Mouse (Mus musculus) lung, embryonic 14.5 days (tissue): ENCODE results near the gene Itga2. TPM values are rescaled to one million over a fixed set of nuclear protein-coding genes. Genes with fewer than 3 reads are reported as not detected.

Source experiments
- ATAC-seq: fragments of 200-750 bp; cut with Nextera tagmentation; 2 replicates; pipeline ENCODE4 v1.8.0; 2017; ENCODE audit warnings: mild to moderate bottlenecking, moderate TSS enrichment, moderate library complexity; ENCODE audit not compliant: insufficient read depth
- DNase-seq: peaks from one replicate; pipeline ENCODE4 v3.0.0-alpha.2; 2015
- H3K27ac ChIP-seq: fragments of 300-500 bp; sonication (generic); 2 replicates; pipeline ENCODE4 v1.5.1; 2014; ENCODE audit warnings: low read depth, mild to moderate bottlenecking, moderate library complexity
- H3K27me3 ChIP-seq: fragments of 300-500 bp; sonication (generic); 2 replicates; pipeline ENCODE4 v1.6.1; 2014; ENCODE audit warnings: low read length, control low read depth; ENCODE audit not compliant: insufficient read depth
- H3K36me3 ChIP-seq: fragments of 300-500 bp; sonication (generic); 2 replicates; pipeline ENCODE4 v1.6.1; 2014; ENCODE audit warnings: control low read depth; ENCODE audit not compliant: insufficient read depth
- H3K4me1 ChIP-seq: fragments of 300-500 bp; sonication (generic); 2 replicates; pipeline ENCODE4 v1.6.1; 2014; ENCODE audit warnings: antibody characterized with exemption, control low read depth; ENCODE audit not compliant: insufficient read depth
- H3K4me2 ChIP-seq: fragments of 300-500 bp; sonication (generic); 2 replicates; pipeline ENCODE4 v1.6.1; 2014; ENCODE audit warnings: mild to moderate bottlenecking
- H3K4me3 ChIP-seq: fragments of 300-500 bp; sonication (generic); 2 replicates; pipeline ENCODE4 v1.5.1; 2014; ENCODE audit warnings: low read depth, low read length
- H3K9ac ChIP-seq: fragments of 300-500 bp; sonication (generic); 2 replicates; pipeline ENCODE4 v1.6.1; 2014
- H3K9me3 ChIP-seq: fragments of 300-500 bp; sonication (generic); 2 replicates; pipeline ENCODE4 v1.6.1; 2016; ENCODE audit warnings: low read depth, low read length, control low read depth
- CTCF ChIP-seq: IDR thresholded peaks from 2 replicates; pipeline ENCODE4 v1.5.1; 2016; ENCODE audit warnings: antibody characterized with exemption, low read depth
- WGBS: fragments of 180-500 bp; shearing (Covaris S2); extraction: QIAGEN DNeasy Blood & Tissue Kit; methylation state at CpG from one replicate; pipeline ENCODE4 v1.1.7; 2014; 5-methylcytosine and 5-hydroxymethylcytosine counted together
- polyA plus RNA-seq: library from polyadenylated mRNA; unstranded; fragments of >200 nt; fragmentation: Nextera tagmentation; extraction: Ambion mirVana; gene quantifications from 2 replicates; pipeline ENCODE4 v1.2.1, GENCODE M21; 2014

Itga2 gene
- polyA plus RNA-seq, 1 experiment from 2014 or later, result 10.1 TPM

DNA sequence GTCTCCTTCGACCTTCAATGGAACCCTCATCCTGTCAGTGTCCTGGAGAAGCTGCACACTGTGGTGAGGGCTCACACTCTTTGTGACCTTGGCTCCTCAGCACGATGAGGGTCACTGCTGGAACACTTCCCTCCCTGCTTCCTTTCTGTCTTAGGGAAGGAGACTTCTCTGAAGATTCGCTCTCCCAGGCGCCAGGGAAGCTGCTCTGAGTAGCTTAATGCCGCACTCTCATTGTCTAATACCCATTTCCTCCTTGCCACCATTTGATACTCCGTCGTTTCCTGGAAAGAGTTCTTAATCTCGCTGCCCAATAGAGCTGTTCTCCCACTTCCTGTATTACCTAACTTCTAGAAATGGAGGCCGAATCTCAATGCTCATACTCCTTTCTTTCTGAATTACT, 46.7 kb downstream of the Itga2 start:
- Histone ChIP-seq H3K4me3 (no peak overlapping the region), H3K27ac (no peak overlapping the region), H3K27me3 (no peaks in the 10 kb centered on the region), H3K9me3 (no peaks in the 10 kb centered on the region), H3K9ac (no peak overlapping the region), H3K4me1 (no peaks in the 10 kb centered on the region), H3K4me2 (no peak overlapping the region), H3K36me3 (no peaks in the 10 kb centered on the region)
- TF ChIP-seq CTCF, result no peak
- 62% methylated on average over 9 of the region's 9 CpGs for WGBS
- ATAC-seq (peak; percentile 24; the same call in 1 of the 2 replicates), DNase-seq (peak; percentile 35)

DNA sequence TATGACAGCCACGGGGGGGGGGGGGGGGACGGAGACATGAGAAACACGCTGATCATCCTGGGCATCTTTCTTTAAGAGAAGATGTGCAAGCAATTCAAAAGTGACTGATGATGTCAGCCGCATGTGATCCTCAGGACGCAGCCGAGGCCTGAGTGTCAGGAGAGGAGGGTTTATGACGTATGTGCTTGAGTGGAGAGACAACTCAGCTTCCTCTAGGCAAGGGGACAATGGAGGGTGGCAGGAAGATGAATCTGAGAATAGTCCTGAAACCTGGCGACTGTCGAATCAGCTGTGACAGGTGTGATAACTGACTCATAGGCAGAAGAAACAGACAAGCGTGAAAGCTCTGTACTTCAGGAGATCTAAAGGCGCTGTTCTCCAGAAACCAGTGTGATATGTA, 53.2 kb downstream of the Itga2 start:
- Histone ChIP-seq H3K4me2 (no peak overlapping the region), H3K36me3 (no peaks in the 10 kb centered on the region), H3K27me3 (no peaks in the 10 kb centered on the region), H3K4me1 (no peaks in the 10 kb centered on the region), H3K9me3 (no peaks in the 10 kb centered on the region), H3K4me3 (no peak overlapping the region), H3K27ac (no peak overlapping the region), H3K9ac (no peak overlapping the region)
- no peak for DNase-seq
- 54% methylated on average over 11 of the region's 11 CpGs for WGBS
- no peak for TF ChIP-seq CTCF
- no peak for ATAC-seq

GRCm38 (mm10) chr13:114876005-114876520, 55.8 kb downstream of the Itga2 start:
- no peak for TF ChIP-seq CTCF
- no peak overlapping the region for H3K9ac ChIP-seq
- WGBS, result 69% methylated on average over 2 of the region's 2 CpGs
- no peak overlapping the region for H3K4me3 ChIP-seq
- ATAC-seq, result no peak
- DNase-seq, result no peak
- no peak overlapping the region for H3K4me2 ChIP-seq
- no peaks in the 10 kb centered on the region for H3K4me1 ChIP-seq
- H3K27ac ChIP-seq, result no peak overlapping the region
- no peaks in the 10 kb centered on the region for H3K9me3 ChIP-seq
- H3K27me3 ChIP-seq, result no peaks in the 10 kb centered on the region
- H3K36me3 ChIP-seq, result no peaks in the 10 kb centered on the region

GRCm38 (mm10) chr13:114874738-114875137, 57.2 kb downstream of the Itga2 start:
- no peak for TF ChIP-seq CTCF
- ATAC-seq (no peak), DNase-seq (no peak)
- Histone ChIP-seq H3K27me3 (no peaks in the 10 kb centered on the region), H3K36me3 (0 out of 2 replicates have a peak, but pooled peaks cover 5% of the 10 kb centered on the region), H3K4me1 (no peaks in the 10 kb centered on the region), H3K9ac (no peak overlapping the region), H3K4me2 (no peak overlapping the region), H3K27ac (no peak overlapping the region), H3K9me3 (no peaks in the 10 kb centered on the region), H3K4me3 (no peak overlapping the region)
- 90% methylated on average over 6 of the region's 6 CpGs for WGBS

GRCm38 (mm10) chr13:114857525-114857924, 74.4 kb downstream of the Itga2 start:
- H3K9me3 ChIP-seq, result no peaks in the 10 kb centered on the region
- WGBS, result 66% methylated on average over 4 of the region's 4 CpGs
- no peak overlapping the region for H3K9ac ChIP-seq
- no peak for TF ChIP-seq CTCF
- H3K27ac ChIP-seq, result peak overlapping the region; percentile 38; the same call in 1 of the 2 replicates
- H3K4me3 ChIP-seq, result no peak overlapping the region
- DNase-seq, result no peak
- H3K36me3 ChIP-seq, result no peaks in the 10 kb centered on the region
- no peaks in the 10 kb centered on the region for H3K27me3 ChIP-seq
- no peak overlapping the region for H3K4me2 ChIP-seq
- ATAC-seq, result peak; percentile 66
- no peaks in the 10 kb centered on the region; the same call in 1 of the 2 replicates for H3K4me1 ChIP-seq

- H3K4me1 ChIP-seq, result no peaks in the 10 kb centered on the region; the same call in 1 of the 2 replicates
- no peaks in the 10 kb centered on the region for H3K27me3 ChIP-seq
- peak; percentile 85 for DNase-seq
- no peaks in the 10 kb centered on the region for H3K9me3 ChIP-seq
- no peak overlapping the region for H3K9ac ChIP-seq
- no peak for TF ChIP-seq CTCF
- WGBS, result 13% methylated on average over 7 of the region's 7 CpGs
- H3K4me3 ChIP-seq, result no peak overlapping the region
- peak overlapping the region; percentile 41; the same call in 1 of the 2 replicates for H3K4me2 ChIP-seq
- H3K36me3 ChIP-seq, result no peaks in the 10 kb centered on the region
- peak overlapping the region; percentile 83 for H3K27ac ChIP-seq
- ATAC-seq, result peak; percentile 57
These were observed 75.7 kb downstream of the Itga2 start for GRCm38 (mm10) chr13:114856269-114856627.

GRCm38 (mm10) chr13:114855573-114856268, 76.2 kb downstream of the Itga2 start:
- 19% methylated on average over 15 of the region's 15 CpGs for WGBS
- Histone ChIP-seq H3K27ac (peak overlapping the region; percentile 83), H3K36me3 (no peaks in the 10 kb centered on the region), H3K4me3 (no peak overlapping the region), H3K9ac (peak overlapping the region; percentile 18; the same call in 1 of the 2 replicates), H3K4me1 (no peaks in the 10 kb centered on the region; the same call in 1 of the 2 replicates), H3K27me3 (no peaks in the 10 kb centered on the region), H3K9me3 (no peaks in the 10 kb centered on the region), H3K4me2 (peak overlapping the region; percentile 41)
- no peak for TF ChIP-seq CTCF
- DNase-seq (peak; percentile 57), ATAC-seq (peak; percentile 52)
